Mouse (Mus musculus) thymus, adult 2 months (tissue): Measurements from ENCODE around the gene Slc7a8. TPM values are rescaled to one million over a fixed set of nuclear protein-coding genes. Genes with fewer than 3 reads are reported as not detected.

Experiments used
- DNase-seq: peaks from one replicate; pipeline ENCODE4 v3.0.0; 2021
- H3K27ac ChIP-seq: fragments of 200-500 bp; 2 replicates; pipeline ENCODE4 v1.5.1; 2012; ENCODE audit warnings: low read length, control low read depth; ENCODE audit not compliant: control insufficient read depth, insufficient read depth
- H3K27me3 ChIP-seq: fragments of 200-500 bp; 2 replicates; pipeline ENCODE4 v1.6.1; 2012; ENCODE audit warnings: mild to moderate bottlenecking, low read length, moderate library complexity, mixed read lengths; ENCODE audit not compliant: control insufficient read depth, insufficient read depth
- H3K36me3 ChIP-seq: fragments of 200-500 bp; 2 replicates; pipeline ENCODE4 v1.6.1; 2012; ENCODE audit warnings: mild to moderate bottlenecking, low read length, moderate library complexity; ENCODE audit not compliant: control insufficient read depth, insufficient read depth
- H3K4me1 ChIP-seq: fragments of 200-500 bp; replicated peaks from 2 replicates; pipeline ENCODE4 v1.6.1; 2012; ENCODE audit warnings: low read length; ENCODE audit not compliant: control insufficient read depth, insufficient read depth
- H3K4me3 ChIP-seq: fragments of 200-500 bp; 2 replicates; pipeline ENCODE4 v1.5.1; 2012; ENCODE audit warnings: mild to moderate bottlenecking, low read length, control low read depth, moderate library complexity; ENCODE audit not compliant: control insufficient read depth, insufficient read depth
- CTCF ChIP-seq: fragments of 200-500 bp; IDR thresholded peaks from 2 replicates; pipeline ENCODE4 v1.5.1; 2012; ENCODE audit warnings: mild to moderate bottlenecking, control low read depth, low read length, moderate library complexity, borderline replicate concordance; ENCODE audit not compliant: control insufficient read depth, poor library complexity, insufficient read depth; ENCODE audit errors: extremely low read depth
- POLR2A ChIP-seq: fragments of 200-500 bp; IDR thresholded peaks from 2 replicates; pipeline ENCODE4 v1.6.1; 2012; ENCODE audit warnings: mild to moderate bottlenecking, low read length, control low read depth, moderate library complexity; ENCODE audit not compliant: control insufficient read depth, poor library complexity, insufficient read depth; ENCODE audit errors: extremely low read depth
- WGBS: fragments of 180-500 bp; shearing (Covaris S2); methylation state at CpG from one replicate; pipeline ENCODE4 v1.1.7; 2018; 5-methylcytosine and 5-hydroxymethylcytosine counted together
- polyA plus RNA-seq: library from polyadenylated mRNA; depleted of rRNA; stranded (reverse); fragments of >200 nt; gene quantifications from 2 replicates; pipeline ENCODE4 v1.2.3, GENCODE M21; 2012

The Slc7a8 gene
- polyA plus RNA-seq, 1 experiment = 11.6 TPM

DNA sequence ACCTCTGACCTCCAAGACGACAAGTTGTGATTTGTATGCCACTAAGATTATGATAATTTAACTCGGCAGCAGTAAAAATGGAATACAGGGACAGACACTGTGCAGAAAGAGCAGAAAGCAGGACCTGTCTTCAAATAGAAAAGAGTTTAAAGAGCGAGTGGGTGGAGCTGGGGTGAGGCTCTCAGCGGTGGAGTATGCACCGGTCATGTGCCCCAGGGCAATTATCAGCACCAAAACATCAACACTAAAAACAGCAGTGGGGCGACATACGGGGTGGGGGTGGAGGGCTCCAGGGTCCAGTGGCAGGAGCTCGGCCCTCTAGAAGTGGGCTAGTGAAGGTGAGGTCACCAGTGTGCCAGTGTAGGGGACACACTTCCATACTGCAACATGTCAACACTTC, 37.3 kb downstream of the Slc7a8 start:
- Histone ChIP-seq H3K27me3 (no peaks in the 10 kb centered on the region), H3K36me3 (no peaks in the 10 kb centered on the region), H3K4me3 (no peak overlapping the region), H3K4me1 (no peaks in the 10 kb centered on the region), H3K27ac (no peak overlapping the region)
- no peak for TF ChIP-seq POLR2A
- no peak for TF ChIP-seq CTCF
- no peak for DNase-seq
- 91% methylated on average over 8 of the region's 8 CpGs for WGBS

DNA sequence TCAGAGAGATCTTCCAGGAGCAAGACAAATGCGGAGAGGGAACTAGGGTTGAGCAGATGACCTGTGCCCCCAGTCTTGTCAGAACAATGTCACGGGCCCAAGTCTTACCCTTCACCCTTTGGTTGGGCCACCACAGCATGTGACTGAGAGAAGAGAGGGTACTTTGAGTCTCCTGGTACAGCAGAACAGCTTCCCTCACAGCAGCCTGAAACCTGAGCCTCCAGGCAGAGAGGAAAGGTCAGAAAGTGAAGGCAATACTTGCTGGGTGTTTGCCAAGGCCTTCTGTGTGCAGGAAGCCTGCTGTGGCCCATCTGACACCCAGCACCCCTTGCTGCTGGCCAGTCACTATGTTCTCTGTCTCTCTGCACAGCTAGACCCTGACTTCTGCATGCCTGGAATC, 39.4 kb downstream of the Slc7a8 start:
- H3K27me3 ChIP-seq = no peaks in the 10 kb centered on the region
- TF ChIP-seq POLR2A = no peak
- TF ChIP-seq CTCF = no peak
- H3K27ac ChIP-seq = no peak overlapping the region
- H3K4me1 ChIP-seq = no peaks in the 10 kb centered on the region
- H3K36me3 ChIP-seq = no peaks in the 10 kb centered on the region
- no peak for DNase-seq
- WGBS = 91% methylated on average over 2 of the region's 2 CpGs
- H3K4me3 ChIP-seq = no peak overlapping the region

DNA sequence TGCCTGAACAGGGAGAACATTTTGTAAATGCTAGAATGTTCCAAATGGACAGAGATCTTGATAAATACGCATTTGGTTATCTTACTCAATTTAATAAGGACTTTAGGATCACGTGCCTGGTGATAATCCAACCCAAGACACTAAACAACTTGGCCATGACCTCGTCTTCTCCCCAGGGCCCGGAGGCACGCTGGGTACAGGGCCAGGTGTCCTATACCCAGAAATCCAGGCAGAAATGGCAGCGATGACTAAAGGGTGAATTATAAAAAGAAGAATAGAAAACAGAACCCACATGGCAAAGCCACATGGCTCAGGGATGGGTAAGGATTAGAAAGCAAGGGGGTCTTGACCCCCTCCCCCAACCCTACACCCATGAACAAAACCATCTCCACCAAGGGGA, 40.0 kb downstream of the Slc7a8 start:
- Histone ChIP-seq H3K4me1 (no peaks in the 10 kb centered on the region), H3K27ac (no peak overlapping the region; the same call in 1 of the 2 replicates), H3K4me3 (no peak overlapping the region), H3K27me3 (no peaks in the 10 kb centered on the region), H3K36me3 (no peaks in the 10 kb centered on the region)
- no peak for DNase-seq
- 90% methylated on average over 6 of the region's 6 CpGs for WGBS
- TF ChIP-seq POLR2A (no peak), CTCF (no peak)

DNA sequence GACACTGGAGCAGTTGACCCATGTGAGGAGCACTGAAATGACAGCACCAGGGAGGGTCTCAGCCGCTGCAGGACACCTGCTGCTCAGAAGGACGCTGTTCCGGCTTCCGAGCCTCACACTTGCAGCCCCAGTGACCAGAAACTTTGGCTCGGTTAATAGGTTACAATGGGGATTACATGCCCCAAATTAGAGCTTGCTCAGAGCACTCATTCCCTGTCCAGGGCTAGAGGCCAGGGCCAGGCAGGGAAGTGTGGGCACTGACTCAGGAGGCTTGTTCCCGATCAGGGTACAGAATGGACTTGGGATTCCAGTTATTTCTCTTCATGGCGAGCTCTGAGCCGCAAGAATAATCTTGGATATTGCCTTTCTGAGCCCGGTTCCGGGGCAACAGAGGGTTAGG, 44.1 kb downstream of the Slc7a8 start:
- no peaks in the 10 kb centered on the region for H3K27me3 ChIP-seq
- TF ChIP-seq CTCF = no peak
- no peak for TF ChIP-seq POLR2A
- 95% methylated on average over 10 of the region's 10 CpGs for whole genome bisulfite sequencing
- DNase-seq = no peak
- H3K4me1 ChIP-seq = no peaks in the 10 kb centered on the region
- H3K4me3 ChIP-seq = no peak overlapping the region
- no peak overlapping the region for H3K27ac ChIP-seq
- H3K36me3 ChIP-seq = no peaks in the 10 kb centered on the region

DNA sequence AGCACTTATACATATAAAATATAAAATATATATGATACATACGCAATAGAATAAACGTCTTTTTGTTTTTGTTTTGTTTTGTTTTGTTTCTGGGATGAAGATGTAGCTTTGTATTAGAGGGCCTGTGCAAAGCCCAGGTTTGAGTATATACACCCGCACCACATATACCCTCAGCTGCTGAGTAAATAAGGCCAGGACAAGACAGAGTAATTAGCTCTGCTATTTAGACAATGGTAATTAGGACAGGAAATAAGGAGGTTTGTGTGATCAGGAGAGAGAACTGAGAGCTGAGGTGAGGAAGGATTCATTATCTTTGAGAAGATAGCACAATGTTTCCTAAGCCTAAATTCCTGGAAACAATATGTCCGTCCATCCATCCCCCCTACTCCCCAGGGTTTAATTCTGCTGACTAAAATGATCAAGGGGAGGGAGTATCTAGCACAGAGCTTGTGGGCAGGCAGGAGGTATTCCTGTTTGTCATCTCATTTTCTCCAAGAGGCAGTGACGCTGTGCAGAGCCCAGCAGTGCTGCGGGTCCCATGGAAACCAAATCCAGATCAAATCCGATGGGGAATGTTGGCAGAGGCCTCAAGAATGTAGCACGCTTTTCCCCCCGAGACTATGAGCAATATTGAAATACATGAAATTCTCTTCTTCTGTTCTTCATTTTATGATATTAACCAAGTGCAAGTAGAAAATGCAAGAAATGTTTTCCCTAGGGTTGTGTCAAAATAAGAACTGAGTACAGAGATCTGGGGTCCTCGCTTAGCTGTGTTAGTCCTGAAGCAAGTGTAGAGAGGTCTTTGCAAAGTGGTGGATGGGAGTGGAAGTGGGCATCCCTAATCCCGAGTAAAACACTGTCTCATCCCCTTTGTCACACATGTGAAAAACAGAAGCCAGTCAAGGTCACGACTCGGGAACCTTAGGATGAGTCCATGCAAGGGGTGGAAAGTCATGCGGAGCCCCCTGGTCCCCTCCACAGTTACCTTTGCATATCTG, 44.9 kb downstream of the Slc7a8 start:
- 91% methylated on average over 14 of the region's 14 CpGs for WGBS
- DNase-seq = no peak
- Histone ChIP-seq H3K4me3 (no peak overlapping the region), H3K4me1 (no peaks in the 10 kb centered on the region), H3K27me3 (no peaks in the 10 kb centered on the region), H3K36me3 (no peaks in the 10 kb centered on the region), H3K27ac (no peak overlapping the region)
- TF ChIP-seq CTCF (no peak), POLR2A (no peak)

DNA sequence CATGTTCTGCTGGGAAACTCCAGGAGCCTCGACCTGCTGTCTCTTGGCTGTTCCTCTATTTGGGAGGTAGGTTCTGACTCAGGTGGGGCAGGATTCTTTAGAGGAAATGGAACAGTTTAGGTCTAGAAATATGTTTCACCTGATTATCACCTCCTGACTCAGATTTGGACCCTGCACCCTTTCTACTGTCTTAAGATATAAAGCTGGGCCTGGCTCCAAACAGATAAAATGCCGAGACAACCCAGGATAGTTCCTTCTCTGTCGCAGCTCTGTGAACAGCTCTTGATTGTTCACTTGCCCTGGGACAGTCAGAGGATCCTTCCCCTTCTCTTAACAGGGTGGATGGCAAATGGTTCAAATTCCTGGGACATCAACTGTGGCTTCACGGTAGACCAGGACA, 46.5 kb downstream of the Slc7a8 start:
- Histone ChIP-seq H3K36me3 (no peaks in the 10 kb centered on the region), H3K27me3 (no peaks in the 10 kb centered on the region), H3K27ac (no peak overlapping the region), H3K4me1 (no peaks in the 10 kb centered on the region), H3K4me3 (no peak overlapping the region)
- DNase-seq = no peak
- TF ChIP-seq CTCF = no peak
- no peak for TF ChIP-seq POLR2A
- WGBS = 88% methylated on average over 4 of the region's 4 CpGs

DNA sequence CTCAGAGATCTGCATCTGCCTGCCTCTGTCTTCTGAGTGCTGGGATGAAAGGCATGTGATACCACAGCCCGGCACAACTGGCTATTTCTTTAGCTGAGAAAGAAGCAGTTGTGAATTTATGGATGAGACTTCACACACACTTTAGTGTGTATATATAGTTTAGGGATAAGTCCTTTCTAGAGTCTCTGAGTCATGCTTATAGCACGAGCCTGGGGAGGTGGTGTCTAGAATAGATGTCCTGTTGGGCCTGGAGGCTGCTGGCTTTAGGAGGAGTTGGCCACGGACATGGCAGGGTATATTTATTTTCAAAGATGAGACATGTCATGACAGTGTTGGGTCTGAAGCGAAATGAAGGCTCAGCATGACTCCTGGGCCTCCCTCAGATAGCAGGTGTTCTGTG, 47.7 kb downstream of the Slc7a8 start:
- Histone ChIP-seq H3K27me3 (no peaks in the 10 kb centered on the region), H3K4me1 (no peaks in the 10 kb centered on the region), H3K27ac (no peak overlapping the region), H3K36me3 (no peaks in the 10 kb centered on the region), H3K4me3 (no peak overlapping the region)
- 91% methylated on average over 4 of the region's 4 CpGs for WGBS
- TF ChIP-seq POLR2A (no peak), CTCF (no peak)
- no peak for DNase-seq
